In the genomic region with DNA sequence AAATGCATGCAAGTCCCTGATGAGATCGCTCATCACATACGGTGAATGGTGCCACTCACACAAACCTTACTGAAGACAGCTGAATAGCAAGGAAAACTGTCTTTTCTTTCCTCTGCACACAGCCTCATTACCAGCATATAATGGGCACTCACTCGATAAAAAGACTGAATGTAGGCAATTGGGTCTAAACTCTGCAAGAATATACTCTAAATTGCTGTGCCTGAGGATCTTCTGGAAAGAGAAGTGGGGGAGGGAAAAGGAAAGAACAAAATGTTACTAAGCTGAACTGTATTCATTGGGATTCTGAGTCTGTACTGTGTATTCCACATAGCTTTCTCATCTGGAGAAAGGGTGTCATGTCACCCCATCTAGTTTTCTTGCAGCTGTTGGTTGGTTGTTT, we compare ENCODE assay signal across 15 mouse cellular contexts. TPM values are rescaled to one million over a fixed set of nuclear protein-coding genes. Genes with fewer than 3 reads are reported as not detected.
"Had no signal": no experiment of that assay in that cellular context is flagged by ENCODE, and none has a peak within 500 bp of the region (broad histone marks: within the 10 kb centered on the region; RNA-seq: fewer than 3 reads in every experiment).

No protein-coding gene starts in this region.

- H3K4me2 ChIP-seq: limb, embryonic 12.5 days; liver, embryonic 13.5 days; lung, embryonic 15.5 days; midbrain, embryonic 13.5 days; neural tube, embryonic 15.5 days had no signal

- H3K4me1 ChIP-seq: limb, embryonic 12.5 days; liver, embryonic 13.5 days; lung, embryonic 15.5 days; midbrain, embryonic 13.5 days; neural tube, embryonic 15.5 days had no signal

- H3K27me3 ChIP-seq: limb, embryonic 12.5 days; liver, embryonic 13.5 days; lung, embryonic 15.5 days; midbrain, embryonic 13.5 days; neural tube, embryonic 15.5 days had no signal

- H3K9me3 ChIP-seq: limb, embryonic 12.5 days; liver, embryonic 13.5 days; lung, embryonic 15.5 days; midbrain, embryonic 13.5 days; neural tube, embryonic 15.5 days had no signal

- H3K9ac ChIP-seq: limb, embryonic 12.5 days; liver, embryonic 13.5 days; liver, postnatal 0 days; lung, embryonic 15.5 days; midbrain, embryonic 13.5 days; neural tube, embryonic 15.5 days had no signal

- H3K4me3 ChIP-seq: layer of hippocampus, adult 2 months; limb, embryonic 12.5 days; liver, embryonic 13.5 days; lung, embryonic 15.5 days; midbrain, embryonic 13.5 days; myocyte; neural tube, embryonic 15.5 days had no signal

- H3K27ac ChIP-seq: kidney, postnatal 0 days; layer of hippocampus, adult 2 months; limb, embryonic 12.5 days; liver, embryonic 13.5 days; lung, embryonic 15.5 days; midbrain, embryonic 13.5 days; neural tube, embryonic 15.5 days had no signal

- ATAC-seq: liver, postnatal 0 days; midbrain, embryonic 13.5 days had no signal

- DNase-seq: kidney, postnatal 4 days; liver; liver, embryonic 13.5 days; liver, postnatal 0 days; right cerebral cortex, adult 18-20 months; right cerebral cortex, postnatal 25 days; thymus, postnatal 4 days had no signal

RNA-seq across cellular contexts. Expression of a gene that starts 28.3 kb away (rescaled TPM):
- total RNA-seq: megakaryocyte-erythroid progenitor cell, adult 5-6 weeks had no signal
